Mouse (Mus musculus) heart, embryonic 11.5 days (tissue): ENCODE results near the gene Fkbp2. TPM values are rescaled to one million over a fixed set of nuclear protein-coding genes. Genes with fewer than 3 reads are reported as not detected.

Experiments used
- ATAC-seq: fragments of 200-750 bp; cut with Nextera tagmentation; replicated peaks from 2 replicates; pipeline ENCODE4 v1.8.0; 2017; ENCODE audit warnings: moderate library complexity; ENCODE audit not compliant: insufficient number of reproducible peaks, low FRiP score, low TSS enrichment
- H3K27ac ChIP-seq: fragments of 300-500 bp; sonication (generic); 2 replicates; pipeline ENCODE4 v1.5.1; 2014; ENCODE audit warnings: mild to moderate bottlenecking, low read depth, low read length
- H3K27me3 ChIP-seq: fragments of 300-500 bp; sonication (generic); 2 replicates; pipeline ENCODE4 v1.6.1; 2014; ENCODE audit warnings: mild to moderate bottlenecking, low read length, mixed read lengths; ENCODE audit not compliant: control insufficient read depth, insufficient read depth
- H3K36me3 ChIP-seq: fragments of 300-500 bp; sonication (generic); 2 replicates; pipeline ENCODE4 v1.6.1; 2014; ENCODE audit warnings: mild to moderate bottlenecking, low read length, moderate library complexity, mixed read lengths; ENCODE audit not compliant: control insufficient read depth, insufficient read depth
- H3K4me1 ChIP-seq: fragments of 300-500 bp; sonication (generic); 2 replicates; pipeline ENCODE4 v1.6.1; 2014; ENCODE audit warnings: low read length; ENCODE audit not compliant: control insufficient read depth, insufficient read depth
- H3K4me2 ChIP-seq: fragments of 300-500 bp; sonication (generic); 2 replicates; pipeline ENCODE4 v1.6.1; 2014; ENCODE audit warnings: mild to moderate bottlenecking, moderate library complexity
- H3K4me3 ChIP-seq: fragments of 300-500 bp; sonication (generic); 2 replicates; pipeline ENCODE4 v1.5.1; 2014; ENCODE audit warnings: low read depth, low read length
- H3K9ac ChIP-seq: fragments of 300-500 bp; sonication (generic); 2 replicates; pipeline ENCODE4 v1.6.1; 2014; ENCODE audit warnings: mild to moderate bottlenecking, low read depth, low read length, moderate library complexity
- H3K9me3 ChIP-seq: fragments of 300-500 bp; sonication (generic); replicated peaks from 2 replicates; pipeline ENCODE4 v1.6.1; 2016; ENCODE audit warnings: low read length; ENCODE audit not compliant: control insufficient read depth
- WGBS: fragments of 180-500 bp; shearing (Covaris S2); extraction: QIAGEN DNeasy Blood & Tissue Kit; methylation state at CpG from one replicate; pipeline ENCODE4 v1.1.7; 2014; ENCODE audit not compliant: insufficient replicate concordance; 5-methylcytosine and 5-hydroxymethylcytosine counted together
- polyA plus RNA-seq: library from polyadenylated mRNA; unstranded; fragments of >200 nt; fragmentation: Nextera tagmentation; extraction: Ambion mirVana; gene quantifications from 2 replicates; pipeline ENCODE4 v1.2.1, GENCODE M21; 2014

The Fkbp2 gene
- polyA plus RNA-seq: 84.5 and 88.4 TPM in 2 replicates

GRCm38 (mm10) chr19:6980381-6981093, at the start of gene Fkbp2:
Gene Fkbp2, minus strand, starts transcription at chr19:6980501.
- Histone ChIP-seq H3K9me3 (no peaks in the 10 kb centered on the region), H3K9ac (peak within 1 kb of the TSS; percentile 89), H3K36me3 (peaks cover 28% of the 10 kb centered on the region), H3K27ac (peak within 1 kb of the TSS; percentile 96), H3K4me1 (peaks cover 39% of the 10 kb centered on the region), H3K4me2 (peak within 1 kb of the TSS; percentile 94), H3K27me3 (no peaks in the 10 kb centered on the region), H3K4me3 (peak within 1 kb of the TSS; percentile 74)
- 1% methylated on average over 38 of the region's 38 CpGs for WGBS
- peak; percentile 87 for ATAC-seq

- no peak overlapping the region for H3K4me2 ChIP-seq
- H3K27ac ChIP-seq: no peak overlapping the region
- peaks cover 68% of the 10 kb centered on the region for H3K36me3 ChIP-seq
- H3K27me3 ChIP-seq: no peaks in the 10 kb centered on the region
- H3K9ac ChIP-seq: no peak overlapping the region
- no peaks in the 10 kb centered on the region for H3K9me3 ChIP-seq
- ATAC-seq: no peak
- 91% methylated on average over 5 of the region's 5 CpGs for WGBS
- no peaks in the 10 kb centered on the region for H3K4me1 ChIP-seq
- H3K4me3 ChIP-seq: no peak overlapping the region
Measured at GRCm38 (mm10) chr19:7029531-7029930, 49.2 kb upstream of the Fkbp2 start.

- no peak overlapping the region for H3K4me3 ChIP-seq
- 0 out of 2 replicates have a peak, but pooled peaks have one; percentile 55 for ATAC-seq
- H3K4me1 ChIP-seq: peaks cover 16% of the 10 kb centered on the region
- WGBS: 45% methylated on average over 3 of the region's 3 CpGs
- peaks cover 37% of the 10 kb centered on the region for H3K36me3 ChIP-seq
- H3K27ac ChIP-seq: no peak overlapping the region
- no peak overlapping the region for H3K9ac ChIP-seq
- H3K27me3 ChIP-seq: no peaks in the 10 kb centered on the region
- H3K4me2 ChIP-seq: no peak overlapping the region
- H3K9me3 ChIP-seq: no peaks in the 10 kb centered on the region
Measured at GRCm38 (mm10) chr19:7020224-7020641, 39.9 kb upstream of the Fkbp2 start.

GRCm38 (mm10) chr19:7019191-7019590, 38.9 kb upstream of the Fkbp2 start, which contains the start of gene Fermt3:
Gene Fermt3, minus strand, starts transcription at chr19:7019469.
- H3K9me3 ChIP-seq: no peaks in the 10 kb centered on the region
- peak within 1 kb of the TSS; percentile 66 for H3K27ac ChIP-seq
- peak within 1 kb of the TSS; percentile 37; the same call in 1 of the 2 replicates for H3K4me2 ChIP-seq
- H3K9ac ChIP-seq: peak within 1 kb of the TSS; percentile 64; the same call in 1 of the 2 replicates
- ATAC-seq: peak; percentile 37
- H3K36me3 ChIP-seq: peaks cover 28% of the 10 kb centered on the region
- H3K4me3 ChIP-seq: peak within 1 kb of the TSS; percentile 21; the same call in 1 of the 2 replicates
- WGBS: 55% methylated on average over 5 of the region's 5 CpGs
- H3K27me3 ChIP-seq: no peaks in the 10 kb centered on the region
- H3K4me1 ChIP-seq: peaks cover 16% of the 10 kb centered on the region

- H3K9me3 ChIP-seq: no peaks in the 10 kb centered on the region
- peaks cover 16% of the 10 kb centered on the region for H3K4me1 ChIP-seq
- H3K27ac ChIP-seq: peak overlapping the region; percentile 66
- no peak for ATAC-seq
- WGBS: 85% methylated on average over 11 of the region's 11 CpGs
- H3K4me2 ChIP-seq: peak overlapping the region; percentile 37; the same call in 1 of the 2 replicates
- no peak overlapping the region; the same call in 1 of the 2 replicates for H3K4me3 ChIP-seq
- peak overlapping the region; percentile 64; the same call in 1 of the 2 replicates for H3K9ac ChIP-seq
- H3K27me3 ChIP-seq: no peaks in the 10 kb centered on the region
- H3K36me3 ChIP-seq: peaks cover 26% of the 10 kb centered on the region
Measured at GRCm38 (mm10) chr19:7018546-7018945, 38.2 kb upstream of the Fkbp2 start.

- no peaks in the 10 kb centered on the region for H3K27me3 ChIP-seq
- peaks cover 26% of the 10 kb centered on the region for H3K36me3 ChIP-seq
- 57% methylated on average over 12 of the region's 12 CpGs for WGBS
- no peaks in the 10 kb centered on the region for H3K9me3 ChIP-seq
- H3K27ac ChIP-seq: peak overlapping the region; percentile 66
- ATAC-seq: no peak
- H3K4me3 ChIP-seq: no peak overlapping the region
- H3K4me1 ChIP-seq: peaks cover 16% of the 10 kb centered on the region
- peak overlapping the region; percentile 37; the same call in 1 of the 2 replicates for H3K4me2 ChIP-seq
- H3K9ac ChIP-seq: peak overlapping the region; percentile 64
Measured at GRCm38 (mm10) chr19:7017541-7018457, 37.5 kb upstream of the Fkbp2 start.

GRCm38 (mm10) chr19:7014481-7015135, 34.3 kb upstream of the Fkbp2 start:
- Histone ChIP-seq H3K27me3 (no peaks in the 10 kb centered on the region), H3K4me3 (no peak overlapping the region), H3K4me2 (no peak overlapping the region), H3K9me3 (no peaks in the 10 kb centered on the region), H3K27ac (no peak overlapping the region), H3K36me3 (peaks cover 5% of the 10 kb centered on the region), H3K9ac (no peak overlapping the region), H3K4me1 (peaks cover 16% of the 10 kb centered on the region)
- WGBS: 84% methylated on average over 20 of the region's 20 CpGs
- no peak for ATAC-seq

- Histone ChIP-seq H3K9ac (no peak overlapping the region), H3K4me3 (no peak overlapping the region), H3K4me1 (peaks cover 12% of the 10 kb centered on the region), H3K27ac (no peak overlapping the region), H3K4me2 (no peak overlapping the region), H3K9me3 (no peaks in the 10 kb centered on the region), H3K27me3 (no peaks in the 10 kb centered on the region), H3K36me3 (peaks cover 3% of the 10 kb centered on the region)
- no peak for ATAC-seq
- WGBS: 89% methylated on average over 9 of the region's 9 CpGs
Measured at GRCm38 (mm10) chr19:7013984-7014383, 33.7 kb upstream of the Fkbp2 start.
